Mouse (Mus musculus) liver, embryonic 11.5 days (tissue): Measurements from ENCODE around the gene Nrxn3. TPM values are rescaled to one million over a fixed set of nuclear protein-coding genes. Genes with fewer than 3 reads are reported as not detected.

Experiments
- ATAC-seq: fragments of 200-750 bp; cut with Nextera tagmentation; replicated peaks from 2 replicates; pipeline ENCODE4 v1.8.0; 2017; ENCODE audit warnings: moderate number of reproducible peaks, mild to moderate bottlenecking, moderate TSS enrichment, moderate library complexity; ENCODE audit not compliant: low FRiP score
- DNase-seq: peaks from one replicate; pipeline ENCODE4 v3.0.0-alpha.2; 2017; ENCODE audit warnings: low spot score
- H3K27ac ChIP-seq: fragments of 300-500 bp; sonication (generic); 2 replicates; pipeline ENCODE4 v1.5.1; 2014; ENCODE audit warnings: mild to moderate bottlenecking, low read depth, low read length, control low read depth
- H3K27me3 ChIP-seq: fragments of 300-500 bp; sonication (generic); replicated peaks from 2 replicates; pipeline ENCODE4 v1.6.1; 2014; ENCODE audit warnings: low read length, mixed read lengths; ENCODE audit not compliant: control insufficient read depth, insufficient read depth
- H3K36me3 ChIP-seq: fragments of 300-500 bp; sonication (generic); 2 replicates; pipeline ENCODE4 v1.6.1; 2014; ENCODE audit warnings: mild to moderate bottlenecking, low read length, moderate library complexity, mixed read lengths; ENCODE audit not compliant: control insufficient read depth, insufficient read depth
- H3K4me1 ChIP-seq: fragments of 300-500 bp; sonication (generic); replicated peaks from 2 replicates; pipeline ENCODE4 v1.6.1; 2014; ENCODE audit warnings: low read length, mixed read lengths; ENCODE audit not compliant: control insufficient read depth, insufficient read depth
- H3K4me2 ChIP-seq: fragments of 300-500 bp; sonication (generic); 2 replicates; pipeline ENCODE4 v1.6.1; 2014; ENCODE audit warnings: mild to moderate bottlenecking, control low read depth, moderate library complexity
- H3K4me3 ChIP-seq: fragments of 300-500 bp; sonication (generic); 2 replicates; pipeline ENCODE4 v1.5.1; 2014; ENCODE audit warnings: low read depth, low read length, control low read depth
- H3K9ac ChIP-seq: fragments of 300-500 bp; sonication (generic); 2 replicates; pipeline ENCODE4 v1.6.1; 2014; ENCODE audit warnings: low read depth, low read length, control low read depth
- H3K9me3 ChIP-seq: fragments of 300-500 bp; sonication (generic); 2 replicates; pipeline ENCODE4 v1.6.1; 2016; ENCODE audit warnings: low read length, inconsistent platforms, mixed read lengths; ENCODE audit not compliant: control insufficient read depth
- WGBS: fragments of 180-500 bp; shearing (Covaris S2); extraction: QIAGEN DNeasy Blood & Tissue Kit; methylation state at CpG from one replicate; pipeline ENCODE4 v1.1.7; 2014; 5-methylcytosine and 5-hydroxymethylcytosine counted together
- polyA plus RNA-seq: library from polyadenylated mRNA; unstranded; fragments of >200 nt; fragmentation: Nextera tagmentation; extraction: Ambion mirVana; gene quantifications from 2 replicates; pipeline ENCODE4 v1.2.1, GENCODE M21; 2014

Gene Nrxn3
- polyA plus RNA-seq, 1 experiment from 2014 or later: 3.3 TPM

DNA sequence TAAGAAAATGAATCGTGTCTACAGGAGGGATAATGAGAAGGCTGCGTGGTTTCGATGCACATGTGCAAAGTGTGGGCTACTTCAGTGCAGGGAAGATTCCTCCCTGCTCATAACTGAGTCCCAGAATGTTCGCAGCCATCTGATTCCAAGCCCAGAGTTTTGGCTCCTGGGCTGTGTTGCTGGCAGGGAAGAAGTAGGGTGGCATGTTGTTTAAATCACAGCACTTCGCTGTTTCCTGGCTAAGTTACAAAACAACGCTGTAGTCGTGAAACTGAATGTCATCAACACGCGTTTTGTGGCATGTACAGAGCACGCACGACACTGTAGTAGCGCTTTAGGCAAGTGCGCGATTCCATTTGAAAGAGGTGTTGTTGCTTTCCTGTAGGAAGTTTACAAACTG lies 999.8 kb downstream of the Nrxn3 start:
- Histone ChIP-seq H3K27ac (no peak overlapping the region), H3K4me1 (no peaks in the 10 kb centered on the region; the same call in 1 of the 2 replicates), H3K36me3 (no peaks in the 10 kb centered on the region), H3K4me3 (no peak overlapping the region), H3K9ac (no peak overlapping the region), H3K9me3 (no peaks in the 10 kb centered on the region), H3K4me2 (no peak overlapping the region), H3K27me3 (no peaks in the 10 kb centered on the region)
- ATAC-seq (no peak), DNase-seq (no peak)
- WGBS: 87% methylated on average over 14 of the region's 14 CpGs

GRCm38 (mm10) chr12:89724048-89724447 lies 1001.4 kb downstream of the Nrxn3 start:
- Histone ChIP-seq H3K4me3 (no peak overlapping the region), H3K36me3 (no peaks in the 10 kb centered on the region), H3K27ac (no peak overlapping the region), H3K27me3 (no peaks in the 10 kb centered on the region), H3K4me2 (no peak overlapping the region), H3K9ac (no peak overlapping the region), H3K9me3 (no peaks in the 10 kb centered on the region), H3K4me1 (no peaks in the 10 kb centered on the region; the same call in 1 of the 2 replicates)
- 37% methylated on average over 3 of the region's 3 CpGs for WGBS
- no peak for DNase-seq
- ATAC-seq: no peak

GRCm38 (mm10) chr12:89742326-89742725 lies 1019.6 kb downstream of the Nrxn3 start:
- no peaks in the 10 kb centered on the region for H3K27me3 ChIP-seq
- ATAC-seq: no peak

GRCm38 (mm10) chr12:89742796-89743195 lies 1020.1 kb downstream of the Nrxn3 start:
- H3K9me3 ChIP-seq: no peaks in the 10 kb centered on the region
- no peak overlapping the region for H3K9ac ChIP-seq
- H3K4me2 ChIP-seq: no peak overlapping the region
- WGBS: 78% methylated on average over 2 of the region's 2 CpGs
- DNase-seq: no peak
- no peak overlapping the region for H3K27ac ChIP-seq
- no peaks in the 10 kb centered on the region for H3K4me1 ChIP-seq
- no peaks in the 10 kb centered on the region for H3K36me3 ChIP-seq
- ATAC-seq: no peak
- no peaks in the 10 kb centered on the region for H3K27me3 ChIP-seq
- H3K4me3 ChIP-seq: no peak overlapping the region

More at GRCm38 (mm10) chr12:89742326-89742725, 1019.6 kb downstream of the Nrxn3 start:
- Histone ChIP-seq H3K36me3 (no peaks in the 10 kb centered on the region), H3K4me3 (no peak overlapping the region), H3K4me1 (no peaks in the 10 kb centered on the region), H3K27ac (no peak overlapping the region), H3K9ac (no peak overlapping the region), H3K9me3 (no peaks in the 10 kb centered on the region), H3K4me2 (no peak overlapping the region)
- WGBS: 50% methylated on average over 1 of the region's 1 CpGs
- no peak for DNase-seq

- H3K27ac ChIP-seq: no peak overlapping the region
- H3K27me3 ChIP-seq: no peaks in the 10 kb centered on the region
- DNase-seq: no peak
- ATAC-seq: no peak
- whole genome bisulfite sequencing: 39% methylated on average over 10 of the region's 10 CpGs
- no peaks in the 10 kb centered on the region for H3K4me1 ChIP-seq
- H3K36me3 ChIP-seq: no peaks in the 10 kb centered on the region
- no peak overlapping the region for H3K4me2 ChIP-seq
- H3K9ac ChIP-seq: no peak overlapping the region
- H3K9me3 ChIP-seq: no peaks in the 10 kb centered on the region
- H3K4me3 ChIP-seq: no peak overlapping the region
Measured at GRCm38 (mm10) chr12:89764191-89765082, 1041.8 kb downstream of the Nrxn3 start.

DNA sequence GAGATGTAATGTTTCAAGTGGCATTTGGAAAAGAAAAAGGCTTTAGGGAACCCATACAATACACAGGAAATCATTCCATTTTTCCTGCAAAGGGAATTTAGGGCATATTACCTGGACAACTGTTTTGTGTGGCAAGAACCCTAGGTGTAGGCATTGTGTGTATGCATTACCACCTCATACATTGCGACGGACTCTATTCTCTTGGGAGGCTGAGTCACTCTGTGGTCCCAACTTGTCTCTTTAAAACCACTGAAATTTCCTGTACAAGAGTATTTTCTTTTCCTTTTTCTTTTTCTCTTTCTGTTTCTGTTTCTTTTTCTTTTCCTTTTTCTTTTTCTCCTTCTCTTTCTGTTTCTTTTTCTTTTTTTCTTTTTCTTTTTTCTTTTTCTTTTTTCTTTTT lies 1042.5 kb downstream of the Nrxn3 start:
- H3K36me3 ChIP-seq: no peaks in the 10 kb centered on the region
- 79% methylated on average over 2 of the region's 2 CpGs for WGBS
- H3K4me2 ChIP-seq: no peak overlapping the region
- H3K4me1 ChIP-seq: no peaks in the 10 kb centered on the region
- ATAC-seq: no peak
- no peak overlapping the region for H3K27ac ChIP-seq
- no peaks in the 10 kb centered on the region for H3K9me3 ChIP-seq
- no peak overlapping the region for H3K9ac ChIP-seq
- H3K4me3 ChIP-seq: no peak overlapping the region
- no peak for DNase-seq
- H3K27me3 ChIP-seq: no peaks in the 10 kb centered on the region

- H3K36me3 ChIP-seq: no peaks in the 10 kb centered on the region
- H3K4me1 ChIP-seq: no peaks in the 10 kb centered on the region
- H3K9ac ChIP-seq: no peak overlapping the region
- no peak overlapping the region for H3K4me3 ChIP-seq
- no peak overlapping the region for H3K4me2 ChIP-seq
- no peaks in the 10 kb centered on the region for H3K27me3 ChIP-seq
- DNase-seq (no peak), ATAC-seq (no peak)
- 71% methylated on average over 3 of the region's 3 CpGs for WGBS
- H3K27ac ChIP-seq: no peak overlapping the region
- H3K9me3 ChIP-seq: no peaks in the 10 kb centered on the region
Measured at GRCm38 (mm10) chr12:89788794-89789193, 1066.1 kb downstream of the Nrxn3 start.

- DNase-seq (no peak), ATAC-seq (no peak)
- H3K9me3 ChIP-seq: no peaks in the 10 kb centered on the region
- no peaks in the 10 kb centered on the region for H3K27me3 ChIP-seq
- no peak overlapping the region for H3K9ac ChIP-seq
- WGBS: 91% methylated on average over 1 of the region's 1 CpGs
- no peak overlapping the region for H3K4me3 ChIP-seq
- H3K4me2 ChIP-seq: no peak overlapping the region
- H3K4me1 ChIP-seq: no peaks in the 10 kb centered on the region
- no peaks in the 10 kb centered on the region for H3K36me3 ChIP-seq
- H3K27ac ChIP-seq: no peak overlapping the region
Measured at GRCm38 (mm10) chr12:89789981-89790380, 1067.3 kb downstream of the Nrxn3 start.

GRCm38 (mm10) chr12:89791829-89792228 lies 1069.2 kb downstream of the Nrxn3 start:
- 74% methylated on average over 3 of the region's 3 CpGs for WGBS
- DNase-seq (no peak), ATAC-seq (no peak)
- Histone ChIP-seq H3K27ac (no peak overlapping the region), H3K4me3 (no peak overlapping the region), H3K9ac (no peak overlapping the region), H3K27me3 (no peaks in the 10 kb centered on the region), H3K4me2 (no peak overlapping the region), H3K4me1 (no peaks in the 10 kb centered on the region), H3K36me3 (no peaks in the 10 kb centered on the region), H3K9me3 (no peaks in the 10 kb centered on the region)
